Mouse (Mus musculus): ENCODE data around the gene Acvrl1. TPM values are rescaled to one million over a fixed set of nuclear protein-coding genes. Genes with fewer than 3 reads are reported as not detected.

Gene Acvrl1
- polyA plus RNA-seq, 1 experiment from 2014 or later: 15.6 TPM

GRCm38 (mm10) chr15:101088291-101088690 lies 40.0 kb upstream of the Acvrl1 start:
- H3K9me3 ChIP-seq (ENCODE audit: control insufficient read depth, low read depth, low read length): no peaks in the 10 kb centered on the region
- 64% methylated on average over 4 of the region's 4 CpGs for WGBS

GRCm38 (mm10) chr15:101091551-101091950 lies 36.8 kb upstream of the Acvrl1 start:
- no peak overlapping the region for H3K4me2 ChIP-seq (replicated peaks; ENCODE audit: low read depth, low read length)
- H3K9me3 ChIP-seq (ENCODE audit: control insufficient read depth, low read depth, low read length): no peaks in the 10 kb centered on the region
- no peaks in the 10 kb centered on the region for H3K27me3 ChIP-seq (ENCODE audit: control insufficient read depth, insufficient read depth, low read length)
- no peak overlapping the region for H3K4me3 ChIP-seq (ENCODE audit: low read depth, low read length)
- H3K27ac ChIP-seq (ENCODE audit: low read length): no peak overlapping the region
- no peaks in the 10 kb centered on the region for H3K36me3 ChIP-seq (ENCODE audit: control insufficient read depth, insufficient read depth, low read length)
- no peak overlapping the region for H3K9ac ChIP-seq (replicated peaks; ENCODE audit: low read depth, low read length)
- ATAC-seq (ENCODE audit: insufficient number of reproducible peaks, insufficient read depth, low FRiP score, low read depth): no peak
- WGBS: 94% methylated on average over 8 of the region's 8 CpGs
- peaks cover 9% of the 10 kb centered on the region for H3K4me1 ChIP-seq (ENCODE audit: control insufficient read depth, insufficient read depth, low read length)

More at GRCm38 (mm10) chr15:101088291-101088690, 40.0 kb upstream of the Acvrl1 start:
- ATAC-seq (ENCODE audit: insufficient number of reproducible peaks, insufficient read depth, low FRiP score, low read depth): no peak
- no peaks in the 10 kb centered on the region for H3K27me3 ChIP-seq (ENCODE audit: control insufficient read depth, insufficient read depth, low read length)
- peaks cover 6% of the 10 kb centered on the region for H3K4me1 ChIP-seq (ENCODE audit: control insufficient read depth, insufficient read depth, low read length)
- H3K4me2 ChIP-seq (replicated peaks; ENCODE audit: low read depth, low read length): no peak overlapping the region
- no peak overlapping the region for H3K27ac ChIP-seq (ENCODE audit: low read length)
- H3K9ac ChIP-seq (replicated peaks; ENCODE audit: low read depth, low read length): no peak overlapping the region
- H3K4me3 ChIP-seq (ENCODE audit: low read depth, low read length): no peak overlapping the region
- H3K36me3 ChIP-seq (ENCODE audit: control insufficient read depth, insufficient read depth, low read length): no peaks in the 10 kb centered on the region

- Histone ChIP-seq H3K4me2 (replicated peaks; ENCODE audit: low read depth, low read length) (0 out of 2 replicates have a peak overlapping the region, but pooled peaks have one; percentile 5), H3K4me3 (ENCODE audit: low read depth, low read length) (no peak overlapping the region)
These were observed 36.0 kb upstream of the Acvrl1 start for GRCm38 (mm10) chr15:101092121-101092828.

GRCm38 (mm10) chr15:101092829-101093648 lies 35.3 kb upstream of the Acvrl1 start:
- 29% methylated on average over 25 of the region's 25 CpGs for WGBS
- Histone ChIP-seq H3K9me3 (ENCODE audit: control insufficient read depth, low read depth, low read length) (no peaks in the 10 kb centered on the region), H3K9ac (replicated peaks; ENCODE audit: low read depth, low read length) (no peak overlapping the region), H3K27me3 (ENCODE audit: control insufficient read depth, insufficient read depth, low read length) (no peaks in the 10 kb centered on the region), H3K4me3 (ENCODE audit: low read depth, low read length) (no peak overlapping the region), H3K4me1 (ENCODE audit: control insufficient read depth, insufficient read depth, low read length) (peaks cover 12% of the 10 kb centered on the region), H3K36me3 (ENCODE audit: control insufficient read depth, insufficient read depth, low read length) (no peaks in the 10 kb centered on the region), H3K4me2 (replicated peaks; ENCODE audit: low read depth, low read length) (0 out of 2 replicates have a peak overlapping the region, but pooled peaks have one; percentile 5), H3K27ac (ENCODE audit: low read length) (0 out of 2 replicates have a peak overlapping the region, but pooled peaks have one; percentile 27)
- ATAC-seq (ENCODE audit: insufficient number of reproducible peaks, insufficient read depth, low FRiP score, low read depth): peak; percentile 36; the same call in 1 of the 2 replicates

More at GRCm38 (mm10) chr15:101092121-101092828, 36.0 kb upstream of the Acvrl1 start:
- WGBS: 45% methylated on average over 14 of the region's 14 CpGs
- Histone ChIP-seq H3K36me3 (ENCODE audit: control insufficient read depth, insufficient read depth, low read length) (no peaks in the 10 kb centered on the region), H3K9me3 (ENCODE audit: control insufficient read depth, low read depth, low read length) (no peaks in the 10 kb centered on the region), H3K27ac (ENCODE audit: low read length) (no peak overlapping the region), H3K9ac (replicated peaks; ENCODE audit: low read depth, low read length) (no peak overlapping the region), H3K27me3 (ENCODE audit: control insufficient read depth, insufficient read depth, low read length) (no peaks in the 10 kb centered on the region), H3K4me1 (ENCODE audit: control insufficient read depth, insufficient read depth, low read length) (peaks cover 9% of the 10 kb centered on the region)
- no peak for ATAC-seq (ENCODE audit: insufficient number of reproducible peaks, insufficient read depth, low FRiP score, low read depth)

GRCm38 (mm10) chr15:101093988-101094387 lies 34.3 kb upstream of the Acvrl1 start:
- Histone ChIP-seq H3K4me1 (ENCODE audit: control insufficient read depth, insufficient read depth, low read length) (peaks cover 13% of the 10 kb centered on the region), H3K27me3 (ENCODE audit: control insufficient read depth, insufficient read depth, low read length) (no peaks in the 10 kb centered on the region)
- 42% methylated on average over 6 of the region's 6 CpGs for WGBS

GRCm38 (mm10) chr15:101094979-101095378 lies 33.3 kb upstream of the Acvrl1 start:
- Histone ChIP-seq H3K36me3 (ENCODE audit: control insufficient read depth, insufficient read depth, low read length) (no peaks in the 10 kb centered on the region), H3K4me1 (ENCODE audit: control insufficient read depth, insufficient read depth, low read length) (peaks cover 13% of the 10 kb centered on the region), H3K27ac (ENCODE audit: low read length) (no peak overlapping the region), H3K27me3 (ENCODE audit: control insufficient read depth, insufficient read depth, low read length) (no peaks in the 10 kb centered on the region), H3K9ac (replicated peaks; ENCODE audit: low read depth, low read length) (no peak overlapping the region), H3K4me3 (ENCODE audit: low read depth, low read length) (no peak overlapping the region), H3K4me2 (replicated peaks; ENCODE audit: low read depth, low read length) (no peak overlapping the region), H3K9me3 (ENCODE audit: control insufficient read depth, low read depth, low read length) (no peaks in the 10 kb centered on the region)
- WGBS: 60% methylated on average over 9 of the region's 9 CpGs
- no peak for ATAC-seq (ENCODE audit: insufficient number of reproducible peaks, insufficient read depth, low FRiP score, low read depth)

More at GRCm38 (mm10) chr15:101093988-101094387, 34.3 kb upstream of the Acvrl1 start:
- Histone ChIP-seq H3K9ac (replicated peaks; ENCODE audit: low read depth, low read length) (no peak overlapping the region), H3K4me3 (ENCODE audit: low read depth, low read length) (no peak overlapping the region), H3K36me3 (ENCODE audit: control insufficient read depth, insufficient read depth, low read length) (no peaks in the 10 kb centered on the region), H3K4me2 (replicated peaks; ENCODE audit: low read depth, low read length) (no peak overlapping the region), H3K9me3 (ENCODE audit: control insufficient read depth, low read depth, low read length) (no peaks in the 10 kb centered on the region), H3K27ac (ENCODE audit: low read length) (no peak overlapping the region)
- no peak for ATAC-seq (ENCODE audit: insufficient number of reproducible peaks, insufficient read depth, low FRiP score, low read depth)

GRCm38 (mm10) chr15:101095392-101095791 lies 32.9 kb upstream of the Acvrl1 start:
- Histone ChIP-seq H3K9me3 (ENCODE audit: control insufficient read depth, low read depth, low read length) (no peaks in the 10 kb centered on the region), H3K27ac (ENCODE audit: low read length) (no peak overlapping the region), H3K27me3 (ENCODE audit: control insufficient read depth, insufficient read depth, low read length) (no peaks in the 10 kb centered on the region), H3K4me1 (ENCODE audit: control insufficient read depth, insufficient read depth, low read length) (peaks cover 13% of the 10 kb centered on the region), H3K4me2 (replicated peaks; ENCODE audit: low read depth, low read length) (no peak overlapping the region), H3K36me3 (ENCODE audit: control insufficient read depth, insufficient read depth, low read length) (no peaks in the 10 kb centered on the region), H3K4me3 (ENCODE audit: low read depth, low read length) (no peak overlapping the region), H3K9ac (replicated peaks; ENCODE audit: low read depth, low read length) (no peak overlapping the region)
- 59% methylated on average over 3 of the region's 3 CpGs for WGBS
- no peak for ATAC-seq (ENCODE audit: insufficient number of reproducible peaks, insufficient read depth, low FRiP score, low read depth)

GRCm38 (mm10) chr15:101097985-101098651 lies 30.2 kb upstream of the Acvrl1 start:
- 0 out of 2 replicates have a peak, but pooled peaks have one; percentile 38 for ATAC-seq (ENCODE audit: insufficient number of reproducible peaks, insufficient read depth, low FRiP score, low read depth)
- Histone ChIP-seq H3K4me3 (ENCODE audit: low read depth, low read length) (no peak overlapping the region), H3K9ac (replicated peaks; ENCODE audit: low read depth, low read length) (no peak overlapping the region), H3K9me3 (ENCODE audit: control insufficient read depth, low read depth, low read length) (no peaks in the 10 kb centered on the region), H3K27ac (ENCODE audit: low read length) (no peak overlapping the region), H3K4me2 (replicated peaks; ENCODE audit: low read depth, low read length) (peak overlapping the region; percentile 25), H3K36me3 (ENCODE audit: control insufficient read depth, insufficient read depth, low read length) (no peaks in the 10 kb centered on the region), H3K4me1 (ENCODE audit: control insufficient read depth, insufficient read depth, low read length) (peaks cover 9% of the 10 kb centered on the region), H3K27me3 (ENCODE audit: control insufficient read depth, insufficient read depth, low read length) (no peaks in the 10 kb centered on the region)
- WGBS: 10% methylated on average over 28 of the region's 28 CpGs
